Mouse (Mus musculus) bone marrow, adult 2 months (tissue): ENCODE data around the gene Prx.

Source experiments
- CTCF ChIP-seq: fragments of 200-500 bp; IDR thresholded peaks from 2 replicates; pipeline ENCODE4 v1.5.1; 2011; ENCODE audit warnings: low read length, control low read depth; ENCODE audit not compliant: control insufficient read depth, insufficient read depth
- POLR2A ChIP-seq: fragments of 200-500 bp; IDR thresholded peaks from 2 replicates; pipeline ENCODE4 v1.6.1; 2011; ENCODE audit warnings: low read depth, mild to moderate bottlenecking, control low read depth, low read length, borderline replicate concordance; ENCODE audit not compliant: control insufficient read depth

- TF ChIP-seq POLR2A (no peak), CTCF (no peak)
Measured at GRCm38 (mm10) chr7:27520104-27520503, 21.0 kb downstream of the Prx start.
